Mouse (Mus musculus): ENCODE results near the gene Selenoh.

The Selenoh gene

DNA sequence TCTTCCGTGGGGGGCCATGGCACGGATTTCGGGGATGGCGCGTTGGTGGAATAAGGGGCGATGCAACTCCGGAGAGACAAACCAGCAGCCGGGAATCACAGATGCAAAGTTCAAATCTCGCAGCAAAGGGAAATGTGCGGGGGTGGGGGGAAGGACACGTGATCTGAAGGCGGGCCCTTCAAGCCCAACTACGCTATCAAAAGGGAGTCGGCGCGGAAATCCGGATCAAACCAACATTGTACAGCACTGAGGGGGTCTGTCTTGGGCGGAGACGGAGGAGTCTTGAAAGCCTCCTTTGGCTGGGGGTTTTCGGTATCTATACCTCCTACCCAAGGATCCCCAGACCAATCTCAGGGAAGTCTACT lies at the start of gene Selenoh:
TSS of gene Selenoh (minus strand) at position 202 of the 365 bp plus-strand sequence.
- peak; percentile 73 for DNase-seq (ENCODE audit: low read depth, low spot score)

DNA sequence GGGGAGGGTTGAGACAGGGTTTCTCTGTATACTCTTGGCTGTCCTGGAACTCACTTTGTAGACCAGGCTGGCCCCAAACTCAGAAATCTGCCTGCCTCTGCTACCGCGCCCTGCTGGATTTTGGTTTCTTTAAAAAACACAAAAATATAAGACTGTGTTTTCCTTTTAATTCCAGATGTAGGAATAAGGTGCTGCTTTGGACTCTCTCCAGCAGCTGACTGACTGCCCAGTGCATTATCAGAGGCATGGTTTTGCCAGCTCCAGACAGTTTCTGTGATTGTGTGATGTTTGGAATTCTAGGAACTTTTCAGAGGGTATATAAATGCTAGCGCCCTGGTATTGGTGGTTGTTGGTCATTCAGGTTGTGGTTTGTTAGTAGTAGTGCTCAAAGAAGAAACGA lies 46.8 kb upstream of the Selenoh start:
- no peak for DNase-seq (ENCODE audit: low read depth, low spot score)

DNA sequence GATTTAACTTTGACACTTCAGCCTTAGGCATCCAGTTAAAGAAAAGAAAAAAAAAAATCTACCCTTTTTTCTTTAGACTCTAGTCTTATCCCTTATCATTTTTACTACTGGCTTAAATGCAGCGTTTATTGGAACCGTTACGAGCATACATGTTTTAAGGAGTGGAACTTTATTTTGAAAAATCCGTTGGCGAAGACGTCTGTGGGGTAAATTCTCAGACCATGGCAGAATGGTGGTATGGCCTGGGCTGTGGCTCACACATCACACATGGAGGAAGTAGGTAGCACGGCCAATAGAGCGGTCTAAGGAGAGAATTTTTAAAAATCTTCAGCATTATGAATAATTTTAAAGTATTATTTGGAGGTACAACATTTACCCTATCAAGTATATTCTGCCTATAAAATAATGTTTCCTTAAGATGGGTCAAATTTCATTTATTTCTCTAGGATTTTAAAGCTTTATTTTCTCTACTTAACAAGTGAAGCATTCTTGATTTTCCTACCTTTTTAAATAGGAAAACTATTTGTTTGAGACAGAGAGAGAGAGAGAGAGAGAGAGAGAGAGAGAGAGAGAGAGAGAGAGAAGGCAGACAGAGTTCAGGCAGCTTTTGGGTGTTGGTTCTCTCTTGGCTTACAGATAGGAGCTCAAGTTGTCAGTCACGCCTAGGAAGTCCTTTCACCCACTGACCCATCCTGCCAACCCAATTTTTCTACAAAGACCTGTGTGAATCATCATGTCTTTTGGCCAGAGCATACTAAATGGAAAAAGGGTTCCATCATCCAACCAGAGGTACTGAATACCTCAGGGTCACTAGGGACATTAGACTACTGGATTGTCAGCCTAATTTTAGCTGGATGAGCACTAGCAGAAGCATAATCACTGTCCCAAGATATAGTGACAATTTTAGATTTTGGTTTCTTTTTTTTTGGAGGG lies 46.1 kb upstream of the Selenoh start:
- no peak for DNase-seq (ENCODE audit: low read depth, low spot score)

DNA sequence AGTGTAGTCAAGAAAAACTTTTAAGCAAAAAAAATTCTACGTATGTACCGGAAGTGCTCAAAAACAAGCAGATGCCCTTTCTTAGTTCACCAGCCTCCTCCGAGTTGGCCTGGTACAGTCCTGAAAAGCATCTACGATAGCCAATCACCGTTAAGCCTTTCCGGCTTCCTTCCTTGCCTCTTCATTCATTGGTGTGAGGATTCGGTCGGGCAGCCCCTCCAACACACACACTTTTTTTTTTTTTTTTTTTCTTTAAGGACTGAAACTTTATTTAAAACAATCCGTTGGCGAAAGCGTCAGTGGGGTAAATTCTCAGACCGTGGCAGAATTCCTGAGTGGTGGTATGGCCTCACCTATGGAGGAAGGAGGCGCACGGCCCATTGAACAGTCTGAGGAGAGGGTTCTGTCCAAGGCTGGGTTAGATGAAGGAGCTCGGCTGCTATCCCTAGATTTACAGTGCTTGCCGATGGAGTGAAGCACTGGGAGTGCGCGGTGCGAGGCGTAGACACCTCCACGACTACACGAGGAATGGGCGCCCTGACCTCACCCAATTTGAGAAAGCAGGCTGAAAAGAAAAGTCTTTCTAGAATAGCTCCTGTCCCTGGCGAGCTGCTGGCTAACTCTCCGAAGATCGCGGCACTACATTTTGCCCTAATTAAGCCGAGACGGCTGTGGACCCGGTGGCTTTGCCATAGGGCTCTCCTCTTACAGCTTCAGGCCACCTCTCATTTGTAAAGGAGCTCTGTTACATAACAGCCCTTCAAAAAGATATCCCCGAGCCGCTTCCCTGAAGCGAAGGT lies 45.2 kb upstream of the Selenoh start:
- peak; percentile 88 for DNase-seq (ENCODE audit: low read depth, low spot score)

DNA sequence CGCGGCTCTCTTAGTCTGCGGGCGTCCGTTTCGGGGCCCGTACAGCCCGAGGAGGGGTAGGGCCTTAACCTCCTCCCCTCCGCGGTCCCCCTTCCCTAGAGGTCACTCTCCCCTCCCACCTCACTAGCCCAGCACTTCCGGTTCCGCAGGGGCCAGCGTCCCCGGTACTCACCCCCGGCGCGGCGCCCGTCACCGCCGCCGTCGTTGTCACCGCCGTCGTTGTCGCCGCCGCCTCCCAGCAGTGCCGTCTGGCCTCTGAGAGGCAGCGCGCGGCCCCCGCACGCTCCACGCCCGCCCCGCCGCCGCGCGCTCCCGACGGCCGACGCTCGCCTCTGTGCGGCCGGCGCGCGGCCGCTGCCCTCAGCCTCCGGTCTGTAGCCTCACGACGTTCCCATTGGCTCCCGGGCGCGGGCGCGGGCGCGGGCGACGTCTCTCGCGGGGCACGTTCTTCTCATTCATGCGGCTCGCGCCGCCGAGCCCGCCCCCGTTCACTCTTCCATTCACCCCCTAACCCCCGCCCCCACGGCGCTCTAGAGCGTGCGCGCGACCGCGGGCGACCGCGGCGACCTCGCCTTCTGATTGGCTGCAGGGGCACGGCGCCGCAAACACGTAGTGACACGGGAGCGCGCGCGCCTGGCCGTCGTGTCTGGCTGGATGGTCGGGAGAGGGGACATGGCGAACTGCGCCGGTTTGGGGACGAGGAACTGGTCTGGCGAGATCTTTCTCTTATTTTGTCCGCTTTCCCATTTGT lies 44.4 kb upstream of the Selenoh start, which contains the start of gene Zdhhc5:
TSS of gene Zdhhc5 (minus strand) at position 370 of the 751 bp plus-strand sequence.
- DNase-seq (ENCODE audit: low read depth, low spot score), result peak; percentile 98

DNA sequence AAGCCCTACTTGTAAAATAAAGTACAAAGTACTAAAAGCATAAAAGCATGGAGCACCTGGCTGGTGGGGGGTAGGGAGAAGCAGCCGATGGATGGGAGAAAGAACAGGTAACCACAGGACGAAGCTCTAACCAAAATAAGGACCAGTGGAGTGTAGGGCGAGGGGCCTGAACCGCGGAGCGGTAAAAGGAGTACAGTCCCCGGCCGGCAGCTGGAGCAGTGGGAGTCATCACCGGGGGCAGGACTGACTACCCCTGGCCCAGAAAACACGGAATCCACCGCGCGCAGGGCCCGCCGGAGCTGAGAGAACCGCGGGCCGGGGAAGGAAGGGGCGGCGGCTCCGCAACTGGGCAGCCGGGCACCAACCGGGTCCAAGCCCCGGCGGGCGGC lies 43.8 kb upstream of the Selenoh start:
- no peak for DNase-seq (ENCODE audit: low read depth, low spot score)

DNA sequence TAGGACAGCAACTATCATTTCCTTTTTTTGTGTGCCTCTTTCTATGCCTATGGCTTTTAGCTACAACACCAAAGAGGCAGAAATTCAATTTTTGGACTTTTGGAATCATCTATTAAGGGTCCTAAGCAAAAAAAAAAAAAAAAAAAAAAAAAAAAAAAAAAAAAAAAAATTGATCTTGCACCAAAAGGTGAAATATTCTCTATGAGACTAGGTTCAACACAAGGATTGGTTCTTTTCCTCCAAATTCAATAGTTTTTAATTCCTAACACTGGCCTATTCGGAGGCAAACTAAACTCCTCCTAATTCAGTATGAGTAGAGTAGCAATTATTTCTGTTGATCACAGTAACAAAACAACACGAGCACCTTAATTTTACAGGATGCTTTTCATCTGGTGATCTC lies 41.3 kb upstream of the Selenoh start:
- no peak for DNase-seq (ENCODE audit: low read depth, low spot score)

DNA sequence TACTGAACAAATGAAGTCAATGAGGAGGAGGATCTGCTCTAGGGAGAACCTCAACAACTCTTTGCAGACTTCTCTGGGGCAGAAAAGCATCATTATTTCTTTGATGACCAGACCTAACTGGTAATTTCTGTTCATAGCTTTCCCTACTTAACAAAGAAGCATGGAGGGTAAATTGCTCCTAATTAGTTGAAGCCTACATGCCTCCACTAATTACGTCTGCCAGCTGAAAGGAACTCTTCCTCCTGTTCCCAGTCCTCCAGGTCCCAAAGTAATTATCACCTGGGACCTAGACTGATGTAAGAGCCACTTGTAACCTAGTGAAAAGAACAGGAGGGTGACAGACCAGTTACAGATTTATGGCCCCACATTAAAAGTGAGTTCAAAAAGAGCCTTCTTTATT lies 37.0 kb upstream of the Selenoh start:
- DNase-seq (ENCODE audit: low read depth, low spot score), result no peak

DNA sequence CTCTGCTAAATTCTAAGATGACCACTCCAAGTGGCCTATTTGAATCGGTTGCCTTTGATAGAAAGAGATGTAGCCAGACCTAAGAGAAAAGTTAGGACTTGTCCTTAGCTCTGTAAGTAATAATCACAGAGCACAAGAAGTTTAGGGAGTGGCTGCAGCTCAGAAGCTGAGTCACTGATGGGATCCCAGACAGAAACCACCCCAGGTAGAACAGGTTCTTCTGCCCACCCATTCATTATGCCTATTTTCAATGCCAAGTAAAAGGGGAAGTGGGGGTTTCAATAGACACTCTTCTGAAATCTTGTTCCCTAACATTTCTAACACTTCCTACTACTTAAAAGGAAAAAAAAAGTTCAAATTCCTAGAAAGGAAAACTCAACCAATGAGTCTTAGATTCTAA lies 34.7 kb upstream of the Selenoh start:
- DNase-seq (ENCODE audit: low read depth, low spot score), result no peak

DNA sequence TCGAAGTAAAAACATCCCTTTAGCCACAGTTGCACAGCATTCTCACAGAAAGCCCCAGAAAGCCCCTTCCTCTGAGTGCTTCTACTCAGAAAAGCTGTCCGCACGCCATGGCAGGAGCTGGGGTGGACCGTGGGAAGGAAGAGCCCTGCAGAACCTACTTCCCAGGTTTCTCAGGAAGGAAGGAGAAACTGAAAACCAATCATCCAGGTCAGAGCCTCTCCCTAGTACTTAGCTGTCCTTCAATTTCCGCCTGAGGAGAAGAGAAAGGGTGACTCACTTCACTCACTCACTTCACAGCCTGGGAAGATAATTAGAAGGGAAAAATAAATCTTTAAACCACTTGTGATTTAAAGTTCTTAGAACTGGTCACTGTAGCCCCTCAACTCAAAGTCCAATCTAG lies 33.8 kb upstream of the Selenoh start:
- DNase-seq (ENCODE audit: low read depth, low spot score), result no peak

DNA sequence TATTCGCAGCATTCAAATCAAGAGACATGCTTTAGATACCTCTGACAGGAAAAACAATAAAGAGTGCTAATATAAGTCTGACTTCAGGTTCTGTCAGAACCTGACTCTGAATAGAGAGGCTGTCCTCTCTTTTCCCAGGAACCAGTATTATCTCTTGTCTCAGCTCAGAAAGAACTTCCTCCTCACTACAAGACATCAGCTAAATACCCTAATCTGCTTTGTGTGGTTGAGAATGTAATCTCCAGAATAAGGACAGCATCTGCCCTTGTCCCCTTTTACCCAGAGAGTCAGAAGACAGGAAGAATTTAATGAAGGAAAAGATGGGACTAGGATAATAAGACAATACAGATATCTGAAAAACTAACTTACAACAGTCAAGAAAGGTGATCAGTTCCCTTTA lies 32.9 kb upstream of the Selenoh start:
- DNase-seq (ENCODE audit: low read depth, low spot score), result no peak

DNA sequence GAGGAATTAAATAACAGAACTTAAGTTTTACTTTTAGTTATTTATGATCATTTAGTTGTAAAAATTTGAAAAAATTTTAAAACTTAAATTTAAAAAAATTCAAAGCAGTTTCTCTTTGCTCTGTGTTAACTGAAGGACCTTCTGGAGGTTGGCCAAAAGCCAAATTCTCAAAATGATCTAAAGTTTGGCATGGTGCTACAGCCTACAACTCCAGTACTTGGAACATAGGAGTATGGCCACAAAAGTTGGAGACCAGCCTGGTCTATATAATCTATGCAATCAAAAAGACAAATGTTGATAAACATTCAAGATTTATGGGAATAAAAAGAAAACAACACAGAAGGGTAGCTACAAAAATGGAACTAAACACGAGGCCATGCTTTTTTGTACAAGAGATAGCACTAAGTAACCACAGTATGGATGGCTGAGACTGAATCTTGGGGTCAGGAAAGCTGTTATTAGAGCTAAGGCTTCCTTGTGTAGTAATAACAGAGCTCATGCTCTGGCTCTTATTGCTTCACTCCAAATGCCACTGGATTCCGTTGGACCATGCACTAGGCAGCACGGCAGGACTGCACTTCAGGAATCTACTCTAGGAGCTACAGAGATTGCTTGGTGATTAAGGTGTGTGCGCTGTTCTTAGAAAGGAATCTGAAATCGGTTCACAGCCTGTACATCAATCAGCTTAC lies 24.6 kb upstream of the Selenoh start:
- no peak for DNase-seq (ENCODE audit: low read depth, low spot score)

DNA sequence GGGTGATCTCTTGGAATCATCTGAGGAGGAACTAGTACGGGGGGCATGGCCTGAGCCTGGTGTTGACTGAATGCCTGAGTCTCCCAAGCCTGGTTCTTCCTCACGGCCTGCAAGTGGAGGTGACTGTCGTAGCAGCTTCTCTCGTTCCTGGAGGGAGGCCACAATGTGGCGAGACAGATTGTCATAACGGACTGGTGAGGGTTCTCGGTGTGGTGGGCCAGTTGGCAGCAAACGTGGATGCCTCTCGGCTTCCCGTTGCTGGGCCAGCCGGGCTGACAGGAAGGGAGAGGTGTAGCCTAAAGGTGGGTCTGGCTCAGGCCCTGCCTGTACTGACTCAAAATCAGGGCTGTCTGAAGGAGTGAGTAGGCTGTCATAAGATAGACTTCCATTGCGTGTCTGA lies 19.5 kb upstream of the Selenoh start:
- no peak for DNase-seq (ENCODE audit: low read depth, low spot score)

DNA sequence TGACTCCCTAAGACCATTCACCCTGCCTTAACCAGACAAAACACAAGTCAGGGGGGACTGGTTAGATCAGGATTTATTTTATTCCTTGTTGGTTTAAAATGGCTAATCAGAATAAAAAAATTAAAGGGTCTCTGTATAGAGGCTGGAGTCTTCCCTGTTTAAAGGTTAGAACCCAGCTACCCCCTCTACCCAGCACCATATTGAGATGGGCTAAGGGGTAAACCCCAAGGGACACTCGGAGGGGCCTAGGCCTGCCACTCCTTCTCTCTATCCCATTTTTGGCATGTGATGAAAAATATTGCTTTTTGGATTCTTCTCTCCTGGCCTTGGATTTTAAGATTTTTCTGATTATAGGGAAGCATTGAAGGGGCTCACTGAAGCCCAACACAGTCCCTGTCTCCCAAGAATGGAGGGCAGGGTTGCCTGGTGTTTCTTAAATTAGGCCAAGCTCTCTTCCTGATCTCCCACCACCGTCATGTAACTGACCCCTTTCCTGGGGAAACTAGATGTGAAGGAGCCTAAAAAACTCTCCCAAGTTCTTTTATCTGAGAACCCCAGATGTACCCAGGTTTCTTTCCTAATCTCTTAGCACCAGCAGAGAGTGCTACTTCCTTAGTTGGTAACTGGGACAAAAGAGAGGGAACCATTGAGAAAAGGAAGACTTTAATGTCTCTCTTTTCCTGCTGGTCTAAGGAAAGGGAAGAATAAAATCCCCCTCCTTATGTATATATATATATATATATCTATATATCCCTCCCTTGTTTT lies 17.7 kb upstream of the Selenoh start:
- no peak for DNase-seq (ENCODE audit: low read depth, low spot score)

DNA sequence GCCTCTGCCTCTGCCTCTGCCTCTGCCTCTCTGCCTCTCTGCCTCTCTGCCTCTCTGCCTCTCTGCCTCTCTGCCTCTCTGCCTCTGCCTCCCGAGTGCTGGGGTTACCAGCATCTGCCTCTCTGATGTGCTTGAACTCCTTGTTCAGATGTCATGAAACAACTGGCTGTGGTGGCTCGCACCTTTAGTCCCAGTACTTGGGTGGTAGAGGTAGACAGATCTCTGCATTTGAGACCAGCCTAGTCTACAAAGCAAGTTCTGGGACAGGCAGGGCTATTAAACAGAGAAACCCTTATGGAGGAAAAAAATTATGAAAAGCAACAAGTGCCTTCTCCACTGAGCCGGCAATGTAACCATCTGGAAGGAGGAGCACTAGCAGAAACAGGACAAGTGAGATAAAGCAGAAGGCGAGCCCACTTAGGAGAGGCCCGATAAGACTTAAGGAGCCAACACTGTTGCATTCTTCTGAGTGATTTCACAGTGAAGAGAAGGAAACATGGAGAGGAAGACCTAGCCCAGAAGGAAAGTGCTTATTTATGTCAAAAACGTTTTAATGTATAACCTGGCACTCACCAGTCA lies 12.1 kb upstream of the Selenoh start:
- DNase-seq (ENCODE audit: low read depth, low spot score), result peak; percentile 57

DNA sequence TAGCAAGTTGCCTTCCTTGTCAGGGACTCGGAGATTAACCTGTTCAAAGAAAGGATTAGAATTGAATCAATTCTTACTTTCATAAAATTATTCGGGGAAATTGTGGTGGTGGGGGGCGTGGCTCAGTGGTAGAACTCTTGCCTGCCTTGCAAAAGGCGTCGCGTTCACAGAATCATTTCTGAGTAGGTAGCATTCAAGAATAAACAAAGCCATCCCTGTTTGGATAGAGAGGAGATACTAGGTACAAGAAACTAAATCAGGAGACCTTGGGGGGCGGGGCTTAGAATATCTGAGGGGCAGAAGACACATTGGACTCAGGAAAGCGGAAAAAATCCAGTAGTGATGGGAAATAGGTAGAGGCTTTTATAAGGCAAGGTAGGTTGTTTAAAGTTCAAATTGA lies 8.4 kb upstream of the Selenoh start, which contains the start of gene Tmx2:
TSS of gene Tmx2 (minus strand) at position 125 of the 400 bp plus-strand sequence.
- no peak for DNase-seq (ENCODE audit: low read depth, low spot score)

DNA sequence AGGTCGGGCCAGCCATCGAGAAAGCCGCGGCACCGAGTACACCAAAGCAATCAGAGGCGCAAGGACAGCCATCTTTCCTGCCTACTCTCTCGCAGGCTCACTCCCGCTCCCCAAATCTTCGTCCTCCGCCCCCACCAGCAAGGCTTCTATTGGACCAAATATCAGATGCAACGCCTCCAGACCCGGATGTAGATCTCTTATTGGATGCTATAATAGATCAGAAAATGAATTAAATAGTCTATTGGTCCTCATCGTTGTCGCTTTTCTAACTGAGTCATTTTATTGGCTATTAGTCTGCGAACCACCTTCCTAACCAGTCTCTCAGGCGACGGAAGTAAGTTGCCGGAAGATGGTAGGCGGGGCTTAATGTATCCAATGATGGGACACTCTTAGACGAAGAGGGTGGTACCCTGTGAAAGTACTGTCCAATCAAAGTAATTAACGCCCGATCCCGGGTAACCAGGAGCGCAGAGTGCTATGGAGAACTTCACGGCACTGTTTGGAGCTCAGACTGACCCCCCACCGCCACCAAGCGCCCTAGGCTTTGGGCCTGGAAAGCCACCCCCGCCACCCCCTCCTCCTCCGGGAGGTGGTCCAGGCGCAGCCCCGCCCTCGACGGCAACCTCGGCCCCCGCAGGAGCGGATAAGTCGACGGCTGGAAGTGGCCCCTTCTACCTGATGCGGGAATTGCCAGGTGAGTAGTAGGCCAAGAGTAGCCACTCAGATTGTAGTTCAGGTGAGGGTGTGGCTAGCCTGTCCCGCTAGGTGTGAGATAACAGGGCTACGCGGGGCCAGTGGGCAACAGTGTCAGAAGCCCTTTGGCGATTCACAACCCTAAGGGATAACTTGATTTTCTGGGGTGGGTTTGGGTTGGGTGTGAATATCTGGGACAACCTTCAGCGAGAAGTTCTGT lies 7.7 kb upstream of the Selenoh start, which contains the start of the genes Gm28635 and Med19:
TSS of gene Gm28635 (minus strand) at position 74 of the 913 bp plus-strand sequence.
TSS of gene Med19 (plus strand) at position 435 of the 913 bp plus-strand sequence.
- DNase-seq (ENCODE audit: low read depth, low spot score), result peak; percentile 100

DNA sequence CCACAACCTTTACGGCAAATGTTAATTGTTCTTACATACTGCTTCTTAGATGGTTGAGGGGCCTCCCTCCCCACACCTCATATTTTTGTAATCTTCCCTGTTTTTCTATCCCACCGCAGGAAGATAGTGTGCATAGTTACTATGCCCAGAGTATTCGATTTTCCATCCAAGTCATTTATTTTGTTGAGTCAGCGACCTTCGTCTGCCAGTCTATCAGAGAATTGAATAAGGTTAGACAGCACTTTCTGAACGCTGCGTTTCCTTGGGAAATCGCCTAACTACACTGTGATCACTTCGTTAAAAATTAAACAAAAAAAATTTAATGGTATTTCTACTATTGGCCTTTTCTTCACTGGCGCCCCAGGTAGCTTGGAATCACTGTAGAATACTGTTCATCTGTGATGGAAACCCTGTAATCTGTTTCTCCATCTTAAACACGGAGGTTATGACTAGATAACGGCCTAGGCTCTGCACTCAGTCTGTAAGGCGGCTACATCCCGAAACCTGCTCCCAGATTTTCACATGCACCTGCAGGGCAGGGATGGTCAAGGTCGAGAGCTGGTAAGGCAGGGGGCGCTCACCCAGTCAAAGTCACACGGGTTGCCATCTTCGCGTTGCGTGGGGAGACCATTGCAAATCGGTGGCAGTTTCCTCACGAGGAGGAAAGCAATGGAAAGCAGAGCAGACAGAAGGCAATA lies 6.8 kb upstream of the Selenoh start:
- peak; percentile 30 for DNase-seq (ENCODE audit: low read depth, low spot score)

All from c-Kit-negative CD71-positive TER-119-positive erythroid progenitor cells, embryonic 14.5 days (primary cell).